Comparison of ENCODE assay signal across 14 mouse cellular contexts in genomic region chr16:17167179-17167578, GRCm38 (mm10). TPM values are rescaled to one million over a fixed set of nuclear protein-coding genes. Genes with fewer than 3 reads are reported as not detected.
"Had no signal": no experiment of that assay in that cellular context is flagged by ENCODE, and none has a peak within 500 bp of the region (broad histone marks: within the 10 kb centered on the region; RNA-seq: fewer than 3 reads in every experiment).

No protein-coding gene starts in this region.

- H3K9ac ChIP-seq: limb, embryonic 12.5 days; limb, embryonic 15.5 days; liver, embryonic 12.5 days; liver, embryonic 15.5 days; midbrain, embryonic 13.5 days had no signal

- DNase-seq: kidney, adult 18-20 months; kidney, postnatal 25 days; left cerebral cortex, postnatal 4 days; lung, adult 2 months; thymus, adult 18-20 months; thymus, postnatal 36 days had no signal

- H3K4me1 ChIP-seq: limb, embryonic 12.5 days; limb, embryonic 15.5 days; liver, embryonic 12.5 days; liver, embryonic 15.5 days; midbrain, embryonic 13.5 days had no signal

- H3K4me3 ChIP-seq: limb, embryonic 12.5 days; limb, embryonic 15.5 days; liver, embryonic 12.5 days; liver, embryonic 15.5 days; midbrain, embryonic 13.5 days had no signal

- ATAC-seq: liver, embryonic 12.5 days; lung, postnatal 0 days; midbrain, embryonic 13.5 days had no signal

- H3K9me3 ChIP-seq: limb, embryonic 12.5 days; limb, embryonic 15.5 days; liver, embryonic 12.5 days; liver, embryonic 15.5 days; midbrain, embryonic 13.5 days had no signal

- H3K4me2 ChIP-seq: limb, embryonic 12.5 days; limb, embryonic 15.5 days; liver, embryonic 12.5 days; liver, embryonic 15.5 days; midbrain, embryonic 13.5 days had no signal

- H3K27ac ChIP-seq: kidney, postnatal 0 days; limb, embryonic 12.5 days; limb, embryonic 15.5 days; liver, embryonic 12.5 days; liver, embryonic 15.5 days; macrophage; midbrain, embryonic 13.5 days had no signal

- H3K27me3 ChIP-seq: limb, embryonic 12.5 days; limb, embryonic 15.5 days; liver, embryonic 12.5 days; liver, embryonic 15.5 days; midbrain, embryonic 13.5 days had no signal

RNA-seq across cellular contexts. Expression of gene Rimbp3, which starts 41.2 kb away (rescaled TPM):
- polyA plus RNA-seq: lung, postnatal 0 days; macrophage had no signal
